Mouse (Mus musculus): ENCODE data around the gene Dmd.
"Not testable (repeated sequence)": the region's sequence is repeated elsewhere in the genome, so short reads cannot be mapped to it uniquely, and the experiment has no call there.

Gene Dmd

GRCm38 (mm10) chrX:82948630-82949029, at the start of gene Dmd:
Gene Dmd, plus strand, starts transcription at chrX:82948870.
- in situ Hi-C loops (cut with MboI, MseI): loop anchor here (10.0 kb wide), 1 partner anchor 796 kb away; no protein-coding TSS in a partner anchor

GRCm38 (mm10) chrX:82901515-82901914, 47.2 kb upstream of the Dmd start:
- in situ Hi-C loops (cut with MboI, MseI): no loop called here

DNA sequence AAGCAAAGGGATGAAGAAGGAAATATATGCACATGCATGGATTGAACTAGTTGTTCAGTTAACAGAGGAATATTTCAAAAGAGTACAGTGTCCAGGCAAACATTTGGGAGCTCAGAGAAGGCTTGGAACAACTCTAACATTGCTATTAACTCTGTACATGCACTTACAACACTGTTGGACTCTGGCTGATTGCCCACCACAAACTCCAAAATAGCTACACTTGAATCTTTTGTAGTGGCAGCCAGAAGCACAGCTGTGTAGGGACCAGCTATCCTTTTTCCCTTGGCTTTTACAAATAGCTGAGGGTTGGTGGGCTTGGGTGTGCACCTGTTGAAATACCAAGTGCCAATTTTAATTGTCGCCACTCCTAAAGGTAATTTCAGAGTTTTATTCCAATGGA, 39.0 kb downstream of the Dmd start:
- in situ Hi-C loops (cut with MboI, MseI): no loop called here

DNA sequence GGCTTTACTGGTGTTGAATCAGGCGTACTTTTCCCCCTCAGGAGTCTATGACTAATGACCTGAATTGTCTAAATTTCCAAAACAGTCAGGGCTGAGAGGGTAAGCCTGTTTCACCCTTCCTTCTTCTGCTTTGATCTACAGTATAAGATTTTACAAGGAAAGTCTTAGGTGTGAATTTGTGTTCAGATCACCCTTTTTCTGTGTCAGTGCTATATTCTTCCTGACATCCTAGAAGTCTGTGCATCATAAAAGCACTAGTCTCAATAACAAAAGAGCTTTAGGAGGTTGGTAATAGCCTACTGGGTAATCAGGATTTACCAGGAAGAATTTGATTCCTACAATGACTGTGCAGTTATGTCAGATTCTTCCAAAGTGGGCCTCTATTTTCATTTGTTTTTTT, 101.5 kb downstream of the Dmd start:
- in situ Hi-C loops (cut with MboI, MseI): loop anchor here (10.0 kb wide), 1 partner anchor 685 kb away; no protein-coding TSS in a partner anchor

DNA sequence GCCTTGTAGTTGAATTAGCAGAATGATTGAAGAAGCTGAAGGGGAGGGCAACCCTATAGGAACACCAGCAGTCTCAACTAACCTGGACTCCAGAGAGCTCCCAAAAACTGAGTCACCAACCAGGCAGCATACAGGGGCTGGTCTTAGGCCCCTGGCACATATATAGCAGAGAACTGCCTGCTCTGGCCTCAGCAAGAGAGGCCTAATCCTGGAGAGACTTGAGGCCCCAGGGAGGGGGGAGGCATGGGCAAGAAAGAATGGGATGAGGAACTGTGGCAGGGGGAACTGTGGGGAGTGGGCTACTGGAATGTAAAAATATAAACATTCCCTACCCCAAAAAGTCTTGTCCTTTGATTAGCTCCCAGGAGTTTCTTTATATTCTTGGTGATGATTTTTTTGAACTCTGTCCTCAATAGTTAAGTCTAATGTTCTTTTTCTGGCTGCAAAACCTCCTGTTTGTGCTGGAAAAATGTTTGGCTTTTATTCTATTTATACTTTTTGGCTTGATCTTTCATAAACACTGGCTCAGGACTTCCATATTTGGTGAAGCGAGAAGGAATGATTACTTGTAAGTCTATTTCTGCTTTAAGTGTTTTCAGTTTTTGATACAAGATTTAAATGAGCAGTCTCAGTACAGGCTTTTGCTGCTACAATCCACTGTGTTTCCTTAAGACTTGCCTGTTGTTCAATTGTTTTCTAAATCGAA, 167.7 kb downstream of the Dmd start:
- in situ Hi-C loops (cut with MboI, MseI): no loop called here

DNA sequence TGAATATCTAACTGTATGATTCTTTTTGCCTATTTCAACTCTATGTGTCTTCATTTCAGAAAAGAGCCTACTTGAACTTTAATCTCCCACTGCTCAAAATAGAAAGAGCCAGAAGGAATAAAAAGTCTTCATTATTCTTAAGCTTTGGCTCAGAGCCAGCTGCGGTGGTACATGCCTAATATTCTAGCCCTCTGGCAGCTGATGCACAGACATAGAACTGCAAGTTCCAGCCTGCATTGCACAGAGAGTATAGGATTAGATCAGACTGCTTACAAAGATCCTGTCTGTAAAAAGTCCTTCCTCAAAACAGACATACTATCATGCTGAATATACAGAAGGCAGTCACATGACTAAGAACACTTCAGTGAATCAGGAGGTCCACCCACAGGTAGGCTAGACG, 168.5 kb downstream of the Dmd start:
- in situ Hi-C loops (cut with MboI, MseI): no loop called here

- in situ Hi-C loops (cut with MboI, MseI): no loop called here
Observed at GRCm38 (mm10) chrX:83220563-83220962, 271.9 kb downstream of the Dmd start.

GRCm38 (mm10) chrX:83221050-83221449, 272.4 kb downstream of the Dmd start:
- in situ Hi-C loops (cut with MboI, MseI): no loop called here

- in situ Hi-C loops (cut with MboI, MseI): no loop called here
Observed at GRCm38 (mm10) chrX:83487598-83487997, 538.9 kb downstream of the Dmd start, which contains the start of gene Tsga8. Gene Tsga8, minus strand, starts transcription at chrX:83487924.

- in situ Hi-C loops (cut with MboI, MseI): no loop called here
Observed at GRCm38 (mm10) chrX:83674998-83675397, 726.3 kb downstream of the Dmd start.

DNA sequence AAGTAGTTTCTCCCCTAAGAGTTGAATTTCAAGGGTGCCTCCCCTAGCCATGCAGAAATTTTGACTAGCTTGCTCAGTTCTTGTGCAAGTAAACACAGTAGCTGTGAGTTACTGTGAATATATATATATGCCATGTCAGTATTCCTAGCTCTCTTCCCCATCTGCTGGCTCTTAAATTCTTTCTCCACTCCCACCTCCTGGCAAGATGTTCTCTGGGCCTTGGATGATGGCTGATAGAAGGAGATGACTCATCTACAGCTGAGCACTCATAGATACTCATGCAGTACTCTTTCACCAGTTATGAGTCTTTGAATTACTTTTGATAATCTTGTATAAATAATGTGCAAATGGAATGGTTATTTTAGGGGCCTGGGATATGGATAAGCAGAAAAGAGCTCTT, 737.9 kb downstream of the Dmd start:
- in situ Hi-C loops (cut with MboI, MseI): no loop called here

GRCm38 (mm10) chrX:83740533-83740932, 791.9 kb downstream of the Dmd start:
- in situ Hi-C loops (cut with MboI, MseI): loop anchor here (10.0 kb wide), 1 partner anchor 796 kb away; the partner anchor contains the start of gene Dmd

- in situ Hi-C loops (cut with MboI, MseI): loop anchor here (5.0 to 10.0 kb wide), 2 partner anchors 802 to 1474 kb away; partner anchors contain the start of gene Dmd
Observed at GRCm38 (mm10) chrX:83746301-83747008, 797.8 kb downstream of the Dmd start.

GRCm38 (mm10) chrX:83787406-83787805, 838.7 kb downstream of the Dmd start:
- in situ Hi-C loops (cut with MboI, MseI): no loop called here

GRCm38 (mm10) chrX:83867469-83867868, 918.8 kb downstream of the Dmd start:
- in situ Hi-C loops (cut with MboI, MseI): not testable (repeated sequence)

DNA sequence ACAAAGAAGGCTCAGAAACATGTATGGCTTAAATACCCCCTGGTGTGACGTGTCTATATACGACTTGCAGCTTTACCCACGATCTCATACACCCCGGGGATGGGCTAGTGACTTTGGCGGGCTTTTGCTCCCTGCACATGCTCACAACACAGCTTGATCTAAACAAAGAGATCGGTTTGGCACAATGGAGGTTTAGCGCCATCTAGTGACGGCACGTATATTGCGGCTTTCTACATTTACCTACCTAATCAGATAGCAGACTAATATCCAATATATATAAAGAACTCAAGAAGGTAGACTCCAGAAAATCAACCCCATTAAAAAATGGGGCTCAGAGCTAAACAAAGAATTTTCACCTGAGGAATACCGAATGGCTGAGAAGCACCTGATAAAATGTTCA, 926.7 kb downstream of the Dmd start:
- in situ Hi-C loops (cut with MboI, MseI): not testable (repeated sequence)

GRCm38 (mm10) chrX:83975895-83976294, 1027.2 kb downstream of the Dmd start:
- in situ Hi-C loops (cut with MboI, MseI): no loop called here

DNA sequence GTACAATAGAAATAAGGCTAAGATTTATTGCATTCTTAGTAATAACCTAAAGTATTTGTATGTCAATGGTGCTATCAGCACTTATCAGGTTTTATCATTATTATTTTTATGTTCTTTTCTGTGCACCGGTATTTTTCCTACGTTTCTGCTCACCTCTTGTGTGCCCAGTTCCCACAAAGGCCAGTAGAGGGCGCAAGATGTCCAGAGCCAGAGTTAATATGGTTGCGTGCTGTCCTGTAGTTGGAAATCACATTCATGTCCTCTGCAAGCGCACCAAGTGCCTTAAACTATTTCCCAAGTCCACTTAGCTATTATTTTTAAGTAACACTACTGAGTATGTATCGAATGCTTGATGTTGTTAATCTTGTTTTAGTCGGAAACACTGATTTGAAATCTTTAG, 1052.6 kb downstream of the Dmd start:
- in situ Hi-C loops (cut with MboI, MseI): no loop called here

- in situ Hi-C loops (cut with MboI, MseI): not testable (repeated sequence)
Observed at GRCm38 (mm10) chrX:84062431-84062830, 1113.8 kb downstream of the Dmd start.

DNA sequence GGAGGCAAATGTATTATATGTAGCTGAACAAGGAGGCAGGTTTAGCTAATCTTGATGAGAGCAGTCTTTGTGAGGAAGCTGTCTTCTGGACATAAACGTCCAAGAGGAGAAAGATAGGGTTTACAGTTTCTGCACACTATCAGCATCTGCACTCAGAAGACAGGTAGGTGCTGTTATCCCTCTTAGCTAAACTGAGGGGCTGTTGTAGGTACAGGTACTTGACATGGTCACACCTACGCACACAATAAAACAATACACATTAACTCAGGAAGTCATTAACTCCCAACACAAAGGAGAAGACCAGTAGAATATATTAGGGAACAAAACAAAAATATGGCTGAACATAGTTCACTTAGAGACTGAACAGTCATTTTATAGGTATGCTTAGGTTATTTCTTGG, 1217.2 kb downstream of the Dmd start:
- in situ Hi-C loops (cut with MboI, MseI): no loop called here

- in situ Hi-C loops (cut with MboI, MseI): no loop called here
Observed at GRCm38 (mm10) chrX:84241297-84241859, 1292.7 kb downstream of the Dmd start.

DNA sequence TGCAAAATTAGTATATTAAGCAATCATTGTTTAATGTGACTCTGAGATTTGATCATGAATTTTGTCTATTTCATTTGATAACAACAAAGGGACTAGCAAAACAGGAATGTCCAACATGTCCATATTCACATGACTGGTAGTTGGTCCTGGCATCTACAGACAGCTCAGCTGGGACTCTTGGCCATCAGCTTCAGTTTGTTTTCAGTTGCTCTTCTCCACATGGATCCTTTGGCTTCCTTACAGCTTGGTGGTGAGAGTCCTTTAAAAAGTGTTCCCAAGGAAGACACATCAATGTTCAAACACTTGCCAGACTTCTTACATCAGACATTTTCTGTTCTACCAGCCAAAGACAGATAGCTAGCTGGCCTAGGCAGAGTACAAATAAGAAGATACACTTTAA, 1381.9 kb downstream of the Dmd start:
- in situ Hi-C loops (cut with MboI, MseI): no loop called here

GRCm38 (mm10) chrX:84332177-84332576, 1383.5 kb downstream of the Dmd start:
- in situ Hi-C loops (cut with MboI, MseI): no loop called here

All from T-helper 1 cell (primary cell).